Mouse (Mus musculus) v-Abl transformed pro-B cells (cell line): ENCODE results near the gene Olfr1058.
"Not testable (repeated sequence)": the region's sequence is repeated elsewhere in the genome, so short reads cannot be mapped to it uniquely, and the experiment has no call there.

Source experiments
- in situ Hi-C, 2 experiments: fragments of 400-800 bp; cut with MboI; formaldehyde crosslinking; loops; one replicate each; pipeline ENCODE4 v1.15.1; 2025; ENCODE audit not compliant: unreplicated experiment in 2 of 2

Olfr1058 gene

DNA sequence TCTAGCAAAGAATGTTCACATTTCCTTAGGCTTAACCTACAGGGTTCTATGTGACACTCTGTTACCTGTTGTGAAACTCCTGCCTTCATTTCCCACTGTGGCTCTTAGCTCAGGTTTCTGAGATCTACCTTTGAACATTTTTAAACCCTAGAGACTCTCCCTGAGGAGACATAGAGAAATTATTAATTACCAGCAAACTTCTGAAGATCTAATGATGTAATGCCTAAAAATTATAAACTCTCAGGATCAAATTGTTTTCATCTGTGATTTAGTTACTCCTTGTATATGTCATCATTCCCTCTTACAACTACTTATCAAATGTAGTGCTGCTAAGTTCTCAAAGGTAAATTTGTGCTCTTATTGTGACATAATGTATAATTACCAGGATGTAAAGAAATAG, at the start of gene Olfr1058:
Olfr1058 (minus strand) TSS at position 101 of the 400 bp plus-strand sequence.
- in situ Hi-C loops: not testable (repeated sequence)

DNA sequence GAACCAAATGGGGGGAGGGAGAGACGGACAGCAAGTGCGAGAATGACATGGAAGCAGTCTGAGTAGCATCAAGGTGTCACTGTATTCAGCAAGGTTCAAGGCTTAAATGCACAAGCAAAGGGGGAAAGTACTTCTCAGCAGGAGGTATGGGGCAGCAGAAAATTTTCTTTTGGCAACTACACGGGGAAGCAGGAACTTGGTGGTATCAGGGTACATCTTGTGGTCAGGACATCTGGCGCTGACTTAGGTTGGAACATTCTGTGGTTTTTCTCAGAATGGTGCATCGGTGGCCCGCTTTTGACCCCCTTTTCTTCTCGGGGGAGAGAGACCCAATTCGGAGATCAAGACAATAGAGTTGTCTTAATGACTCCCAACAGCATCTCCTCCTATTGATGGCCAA, 40.1 kb upstream of the Olfr1058 start:
- in situ Hi-C loops: not testable (repeated sequence)

DNA sequence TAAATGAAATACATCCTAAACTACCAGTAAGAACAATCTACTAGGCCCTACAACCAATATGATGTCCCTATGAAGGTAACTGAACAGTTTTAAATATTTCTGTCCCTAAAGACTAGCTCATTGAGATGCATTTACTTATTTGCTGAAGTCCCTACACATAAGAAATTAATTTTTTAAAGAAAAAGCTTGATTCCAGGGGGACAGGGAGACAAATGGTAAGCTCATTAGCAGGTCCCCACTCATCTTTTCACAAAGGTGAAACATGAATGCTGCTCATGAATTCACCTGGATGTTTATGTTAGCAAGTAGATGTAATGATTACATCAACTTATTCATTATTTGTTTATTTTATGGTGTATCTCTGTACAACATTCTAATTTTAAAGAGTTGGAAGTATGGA, 38.3 kb upstream of the Olfr1058 start, which contains the start of gene Olfr1062:
Olfr1062 (minus strand) TSS at position 101 of the 400 bp plus-strand sequence.
- in situ Hi-C loops: not testable (repeated sequence)

DNA sequence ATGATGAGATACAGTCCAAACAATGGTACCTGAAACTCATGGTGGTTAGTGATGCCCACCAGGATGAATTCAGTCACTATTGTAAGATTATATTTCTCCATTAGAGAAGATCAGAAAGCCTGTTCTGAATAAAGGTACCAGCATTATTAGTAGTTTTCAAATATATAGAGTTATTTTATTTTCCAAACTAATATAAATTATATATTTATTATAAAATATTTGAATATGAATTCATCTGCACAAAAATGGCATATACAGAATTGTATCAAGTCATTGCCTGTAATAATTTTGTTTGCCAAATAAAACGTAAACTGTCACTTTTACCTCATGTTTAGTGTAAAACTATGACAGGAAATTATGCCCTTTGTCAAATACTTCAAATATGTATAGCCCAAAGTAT, 25.6 kb upstream of the Olfr1058 start, which contains the start of gene Olfr1061:
Olfr1061 (minus strand) TSS at position 101 of the 400 bp plus-strand sequence.
- in situ Hi-C loops: no loop called here

DNA sequence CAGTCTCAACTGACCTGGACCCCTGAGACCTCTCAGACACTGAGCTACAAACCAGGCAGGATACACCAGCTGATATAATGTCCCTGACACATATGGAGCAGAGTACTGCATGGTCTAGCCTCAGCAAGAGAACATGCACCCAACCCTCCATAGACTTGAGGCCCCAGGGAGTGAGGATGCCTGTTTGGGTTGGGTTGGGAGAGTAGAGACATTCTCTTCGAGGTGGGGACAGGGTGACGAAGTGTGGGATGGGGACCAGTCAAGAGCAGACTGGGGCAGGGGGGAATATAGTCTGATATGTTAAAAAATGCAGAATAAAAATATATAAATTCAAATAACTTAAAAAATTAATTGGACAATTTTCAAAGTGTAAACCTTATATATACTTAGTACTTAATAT, 6.8 kb upstream of the Olfr1058 start:
- in situ Hi-C loops: no loop called here

DNA sequence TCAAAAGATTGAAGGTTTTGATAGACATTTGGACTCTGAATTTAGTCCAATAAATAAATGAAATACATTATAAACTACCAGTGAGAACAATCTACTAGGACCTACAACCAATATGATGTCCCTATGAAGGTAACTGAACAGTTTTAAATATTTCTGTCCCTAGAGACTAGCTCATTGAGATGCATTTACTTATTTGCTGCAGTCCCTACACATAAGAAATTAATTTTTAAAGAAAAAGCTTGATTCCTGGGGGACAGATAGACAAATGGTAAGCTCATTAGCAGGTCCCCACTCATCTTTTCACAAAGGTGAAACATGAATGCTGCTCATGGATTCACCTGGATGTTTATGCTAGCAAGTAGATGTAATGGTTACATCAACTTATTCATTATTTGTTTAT, 10.1 kb downstream of the Olfr1058 start, which contains the start of gene Olfr1057:
Olfr1057 (minus strand) TSS at position 101 of the 400 bp plus-strand sequence.
- in situ Hi-C loops: no loop called here

DNA sequence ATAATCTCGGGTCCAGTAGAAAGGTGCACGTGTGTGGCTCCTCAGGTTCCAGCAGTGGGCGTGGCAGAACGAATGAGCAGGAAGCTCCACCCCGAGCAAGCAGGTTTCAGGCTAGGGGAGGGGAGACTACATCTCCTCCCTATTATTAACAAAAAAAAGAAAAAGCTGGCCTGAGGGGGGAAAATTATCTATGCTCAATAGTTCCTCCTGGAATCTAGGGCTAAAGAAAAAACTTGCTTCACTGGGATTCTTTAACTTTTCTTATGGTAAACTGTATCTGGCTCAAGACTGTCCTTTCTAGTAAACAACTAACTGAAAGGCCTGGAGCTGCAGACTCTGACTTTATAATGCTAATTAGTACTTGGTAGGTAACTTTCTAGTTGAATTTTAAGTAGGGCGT, 22.0 kb downstream of the Olfr1058 start:
- in situ Hi-C loops: not testable (repeated sequence)

DNA sequence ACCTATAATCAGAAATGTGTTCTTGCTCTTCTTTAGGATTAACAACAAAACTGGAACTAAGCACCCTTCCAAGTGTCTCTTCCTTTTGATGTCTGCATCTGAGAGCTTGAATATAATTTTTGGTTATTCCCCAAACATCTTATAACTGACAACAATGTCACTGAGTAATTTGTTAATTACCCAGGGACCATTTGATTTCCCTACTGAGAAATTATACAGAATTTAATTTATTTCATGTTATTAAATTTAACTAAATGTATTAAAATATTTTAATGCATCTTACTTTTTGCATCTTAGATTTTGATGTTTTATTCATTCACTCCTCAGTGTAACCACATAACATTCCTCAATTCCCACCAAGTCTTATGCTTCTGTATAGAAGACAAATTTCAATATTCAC, 26.0 kb downstream of the Olfr1058 start, which contains the start of gene Olfr1056:
Olfr1056 (minus strand) TSS at position 101 of the 400 bp plus-strand sequence.
- in situ Hi-C loops: no loop called here

DNA sequence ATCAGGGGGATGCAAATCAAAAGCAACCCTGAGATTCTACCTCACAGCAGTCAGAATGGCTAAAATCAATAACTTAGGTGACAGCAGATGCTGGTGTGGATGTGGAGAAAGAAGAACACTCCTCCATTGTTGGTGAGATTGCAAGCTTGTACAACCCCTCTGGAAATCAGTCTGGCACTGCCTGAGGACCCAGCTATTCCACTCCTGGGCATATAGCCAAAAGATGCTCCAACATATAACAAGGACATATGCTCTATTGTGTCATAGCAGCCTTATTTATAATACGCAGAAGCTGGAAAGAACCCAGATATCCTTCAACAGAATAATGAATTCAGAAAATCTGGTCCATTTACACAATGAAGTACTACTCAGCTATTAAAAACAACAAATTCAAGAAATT, 36.6 kb downstream of the Olfr1058 start:
- in situ Hi-C loops: not testable (repeated sequence)

DNA sequence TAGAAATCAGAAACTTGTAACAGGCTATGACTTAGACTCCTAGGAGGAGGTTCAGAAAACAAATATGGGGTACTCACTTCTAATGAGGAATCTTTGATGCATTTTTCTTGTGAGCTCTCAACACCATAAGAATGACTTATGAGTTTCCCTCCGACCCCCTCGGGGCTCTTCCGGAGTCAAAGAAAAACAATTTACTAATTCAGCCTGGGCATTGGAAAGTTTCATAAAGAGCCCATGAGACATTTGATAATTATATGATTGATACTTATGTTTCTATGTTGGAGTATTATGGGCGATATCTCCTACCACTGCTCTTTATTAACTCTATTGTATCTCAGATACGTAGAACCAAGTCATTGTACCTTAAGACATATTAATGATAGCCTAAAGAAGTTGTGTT, 38.2 kb downstream of the Olfr1058 start, which contains the start of gene Olfr1055:
Olfr1055 (minus strand) TSS at position 101 of the 400 bp plus-strand sequence.
- in situ Hi-C loops: no loop called here

DNA sequence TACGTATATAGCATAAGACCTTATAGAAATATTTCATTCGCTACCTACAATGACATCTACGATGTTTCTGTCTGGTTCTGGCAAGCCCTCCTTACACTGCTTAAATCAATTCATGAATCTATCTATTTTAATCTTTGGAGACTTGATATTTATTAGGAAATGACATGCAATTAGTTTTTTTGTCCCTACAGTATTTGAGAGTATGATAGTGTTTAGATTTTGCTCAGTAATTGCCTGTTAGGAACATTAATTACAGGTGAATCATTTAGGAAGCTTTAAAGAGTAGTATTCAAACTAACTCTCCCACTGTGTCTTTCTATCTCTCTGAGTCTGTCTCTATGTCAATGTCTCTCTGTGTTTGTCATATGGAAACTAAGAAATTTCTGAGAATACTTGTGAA, 53.0 kb downstream of the Olfr1058 start, which contains the start of gene Olfr1054:
Olfr1054 (minus strand) TSS at position 101 of the 400 bp plus-strand sequence.
- in situ Hi-C loops: no loop called here
